Mouse (Mus musculus) erythroblast, embryonic 14.5 days (primary cell): Measurements from ENCODE around the gene Sptbn1.

Source experiments
- GATA1 ChIP-seq: IDR thresholded peaks from 2 replicates; pipeline ENCODE4 v1.6.1; 2012; ENCODE audit warnings: low read length, inconsistent platforms, mixed read lengths
- TAL1 ChIP-seq: IDR thresholded peaks from 3 replicates; pipeline ENCODE4 v1.6.1; 2012; ENCODE audit warnings: low read length, inconsistent platforms, mixed read lengths

DNA sequence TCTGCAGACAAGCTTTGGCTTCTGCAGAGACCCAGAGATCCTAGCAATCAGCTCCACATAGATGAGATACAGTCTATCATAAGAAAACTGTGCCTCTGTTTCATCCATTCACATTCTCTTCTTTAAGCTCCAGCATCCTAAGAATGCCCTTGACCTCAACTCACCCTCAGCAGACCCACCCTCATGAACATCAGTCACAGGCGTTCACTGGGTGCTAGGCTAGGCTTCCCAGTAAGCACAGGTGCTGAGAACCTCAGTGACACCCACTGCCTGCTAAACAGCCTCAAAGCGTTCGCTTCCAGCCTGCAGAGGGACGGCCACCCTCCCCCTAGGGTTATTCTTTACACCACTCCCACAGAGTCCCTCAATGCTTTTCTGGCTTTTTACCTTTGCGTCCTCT lies 119.1 kb downstream of the Sptbn1 start:
- no peak for TF ChIP-seq TAL1
- no peak for TF ChIP-seq GATA1
